Mouse (Mus musculus) ovary, postnatal 36 days (tissue): ENCODE data around the gene Nfkbib.

ENCODE experiments used
- DNase-seq: peaks from one replicate; pipeline ENCODE4 v3.0.0; 2022; ENCODE audit warnings: low spot score, mixed read lengths

Nfkbib gene

DNA sequence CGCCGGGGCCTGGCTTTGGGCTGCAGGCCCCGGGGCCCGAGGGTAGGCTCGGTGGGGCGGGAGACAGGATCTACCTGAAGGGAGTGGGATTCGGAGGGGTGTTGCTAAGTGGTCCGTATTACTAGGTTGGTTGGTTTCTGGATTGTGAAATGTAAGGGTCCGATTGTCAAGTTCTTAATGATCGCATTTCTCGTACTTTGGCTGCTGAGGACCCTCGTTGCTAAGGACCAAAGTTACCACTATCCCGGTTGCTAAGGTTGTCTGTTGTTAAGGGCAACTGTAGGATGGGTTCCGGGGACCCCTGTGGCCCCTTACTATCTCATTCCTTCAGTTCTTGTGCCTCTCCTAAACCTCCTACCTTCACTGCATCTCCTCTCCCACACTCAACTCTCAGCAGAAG lies 402 bp downstream of the Nfkbib start:
- no peak for DNase-seq

DNA sequence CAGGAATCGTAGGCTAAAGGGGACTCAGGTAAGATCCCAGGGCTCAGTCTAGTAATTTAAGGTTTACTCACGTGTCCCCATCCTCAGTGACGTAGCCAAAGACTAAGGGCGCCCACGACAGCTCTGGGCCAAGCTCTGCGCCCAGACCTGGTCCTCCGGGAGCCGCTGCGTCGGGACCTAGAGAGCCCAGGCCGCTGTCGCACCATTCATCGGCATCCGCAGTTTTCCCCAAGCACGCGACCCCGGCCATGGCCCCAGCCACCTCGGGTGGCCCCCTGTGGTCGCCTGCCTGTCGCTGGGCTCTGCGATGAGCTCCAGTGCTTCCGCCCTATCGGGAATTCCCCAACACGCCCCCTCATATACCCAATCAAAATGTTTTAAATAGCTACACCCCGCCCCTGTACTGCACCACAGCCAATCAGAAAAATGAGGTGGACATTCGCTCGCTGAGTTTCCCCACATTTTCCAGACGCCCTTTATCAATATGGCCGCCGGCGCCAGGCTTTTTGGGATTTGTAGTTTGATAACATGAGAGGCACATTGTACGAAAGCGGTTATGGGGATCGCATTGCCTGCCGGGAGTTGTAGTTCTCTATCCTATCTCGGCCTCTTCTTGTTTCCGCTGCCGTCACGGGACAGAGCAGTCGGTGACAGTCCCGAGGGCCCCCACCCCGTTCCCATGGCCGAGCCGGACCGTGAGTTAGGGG lies 986 bp downstream of the Nfkbib start, which contains the start of gene Sirt2:
Gene Sirt2, plus strand, starts transcription at position 563 of the 707 bp plus-strand sequence.
- DNase-seq, result peak; percentile 93

DNA sequence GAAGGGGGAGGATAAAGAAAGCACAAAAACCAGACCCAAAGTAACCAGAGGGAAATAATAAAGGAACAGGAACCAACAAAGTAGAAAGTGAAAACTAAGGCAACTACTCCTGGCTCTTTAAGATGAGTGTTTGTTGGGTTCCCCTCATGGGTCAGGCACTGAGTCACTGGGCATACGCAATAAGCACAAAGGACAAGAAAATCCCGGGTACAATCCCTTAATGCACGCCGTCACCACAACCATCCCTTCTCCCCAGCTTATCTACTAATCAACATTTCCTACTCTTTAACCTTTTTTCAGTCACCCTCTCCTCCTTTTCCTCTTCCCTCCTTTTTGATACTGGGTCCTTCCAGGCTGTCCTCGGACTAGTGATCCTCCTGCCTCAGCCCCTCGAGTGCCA lies 2.1 kb downstream of the Nfkbib start:
- DNase-seq, result no peak

DNA sequence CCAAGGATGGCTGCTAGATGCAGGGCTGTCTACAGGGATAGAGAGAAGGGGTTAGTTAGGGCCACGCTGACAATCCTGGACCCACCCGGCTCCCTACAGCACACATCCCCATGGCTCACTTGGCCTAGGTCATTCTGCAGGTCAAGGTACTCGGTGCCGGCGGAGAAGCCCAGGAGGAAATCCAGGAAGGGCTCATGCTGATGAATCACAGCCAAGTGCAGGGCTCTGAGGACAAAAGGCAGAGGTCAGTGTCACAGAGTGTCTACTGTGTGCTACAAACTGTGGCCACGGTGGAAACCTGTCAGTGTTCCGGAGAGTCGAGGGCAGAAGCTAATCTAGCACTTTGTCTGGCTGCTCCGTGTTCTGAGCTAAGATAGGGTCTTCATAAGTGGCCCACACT lies 5.4 kb downstream of the Nfkbib start:
- no peak for DNase-seq

DNA sequence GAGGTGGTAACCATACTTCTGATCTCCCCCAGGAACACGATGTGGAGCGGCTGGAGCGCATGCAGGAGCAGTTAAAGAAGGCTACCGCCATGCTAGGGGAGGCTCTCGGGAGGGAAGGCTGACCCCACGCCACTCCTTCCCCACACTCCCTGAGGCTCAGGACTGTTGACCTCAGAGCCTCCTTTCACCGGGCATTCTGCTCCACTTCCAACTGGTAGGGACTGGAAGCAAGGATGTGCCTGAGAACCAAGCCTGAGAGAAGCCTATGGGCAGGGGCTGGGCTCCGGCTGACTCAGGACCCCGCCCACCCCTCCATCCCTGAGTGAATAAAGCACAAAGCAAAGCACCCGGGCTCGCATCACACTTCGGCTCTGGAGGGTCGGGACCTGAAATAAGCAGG lies 8.7 kb downstream of the Nfkbib start:
- DNase-seq, result no peak

DNA sequence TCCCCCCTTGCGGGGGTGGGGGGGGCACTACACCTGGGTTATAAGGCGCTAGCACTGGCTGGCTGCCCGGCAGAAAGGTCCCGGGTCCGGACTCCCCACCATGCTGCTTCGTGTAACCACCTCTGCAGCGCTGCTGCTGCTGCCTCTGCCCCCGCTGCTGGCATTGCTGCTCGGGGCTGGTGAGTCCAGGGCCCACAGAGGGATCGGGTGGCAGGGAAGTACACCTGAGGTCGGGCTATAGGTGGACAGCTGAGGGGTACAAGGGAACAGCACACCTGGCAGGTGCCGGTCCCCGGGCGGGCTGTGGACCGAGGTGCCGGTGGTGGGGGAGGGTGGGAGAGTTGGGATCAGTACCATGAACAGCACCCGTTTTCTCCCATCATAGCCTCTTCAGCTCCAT lies 11.2 kb downstream of the Nfkbib start, which contains the start of gene Ccer2:
Gene Ccer2, plus strand, starts transcription at position 96 of the 400 bp plus-strand sequence.
- DNase-seq, result no peak

DNA sequence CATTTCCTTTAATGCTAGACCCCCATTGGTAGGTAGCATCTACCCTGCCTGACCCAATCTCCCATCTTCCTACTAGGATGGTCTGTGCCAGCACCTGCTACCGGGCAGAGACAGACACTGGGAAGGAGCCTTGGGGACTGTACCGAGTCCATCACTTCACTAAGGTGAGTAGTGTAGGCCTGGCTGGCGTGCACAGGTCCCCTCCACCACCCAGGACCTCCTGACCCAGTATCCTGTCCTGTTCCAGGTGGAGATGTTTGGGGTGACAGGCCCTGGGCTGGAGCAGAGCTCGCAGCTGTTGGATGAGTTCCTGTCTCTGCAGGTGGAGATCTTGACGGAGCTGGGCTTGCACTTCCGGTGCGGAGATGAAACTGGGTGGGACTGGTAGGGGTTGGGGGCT lies 17.4 kb downstream of the Nfkbib start:
- no peak for DNase-seq

DNA sequence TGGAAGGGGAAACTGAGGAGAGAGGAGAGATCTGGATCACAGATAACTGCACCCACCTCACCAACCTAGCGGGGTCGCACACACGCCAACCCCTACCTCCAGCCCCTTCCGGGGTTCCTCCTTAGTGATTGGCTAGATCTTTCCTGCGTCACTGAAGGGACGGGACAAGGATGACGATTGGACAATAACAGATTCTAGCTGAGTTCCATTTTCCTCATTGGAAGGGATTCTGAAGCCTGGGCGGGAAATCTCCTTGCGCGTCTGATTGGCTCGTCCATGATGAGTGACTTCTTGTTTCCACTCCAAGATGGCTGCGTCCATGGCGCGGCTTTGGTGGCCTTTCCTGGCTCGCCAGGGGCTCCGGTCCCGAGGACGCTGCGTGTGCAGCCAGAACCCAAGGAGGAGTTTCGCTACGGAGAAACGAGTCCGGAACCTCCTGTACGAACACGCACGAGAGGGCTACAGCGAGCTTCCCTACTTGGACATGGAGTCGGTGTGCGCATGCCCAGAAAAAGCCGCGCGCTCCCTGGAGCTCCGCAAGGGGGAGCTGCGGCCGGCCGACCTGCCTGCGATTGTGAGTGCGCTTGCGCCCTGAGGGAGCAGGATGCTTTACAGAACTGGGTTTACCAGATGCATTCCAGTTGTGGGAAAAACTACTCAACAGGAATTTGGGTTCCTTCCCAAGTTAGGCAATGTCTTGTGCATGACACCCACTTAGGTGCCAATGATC lies 25.4 kb downstream of the Nfkbib start, which contains the start of the genes Mrps12 and Sars2:
Gene Mrps12, minus strand, starts transcription at position 112 of the 730 bp plus-strand sequence.
Gene Sars2, plus strand, starts transcription at position 284 of the 730 bp plus-strand sequence.
- DNase-seq, result peak; percentile 94

DNA sequence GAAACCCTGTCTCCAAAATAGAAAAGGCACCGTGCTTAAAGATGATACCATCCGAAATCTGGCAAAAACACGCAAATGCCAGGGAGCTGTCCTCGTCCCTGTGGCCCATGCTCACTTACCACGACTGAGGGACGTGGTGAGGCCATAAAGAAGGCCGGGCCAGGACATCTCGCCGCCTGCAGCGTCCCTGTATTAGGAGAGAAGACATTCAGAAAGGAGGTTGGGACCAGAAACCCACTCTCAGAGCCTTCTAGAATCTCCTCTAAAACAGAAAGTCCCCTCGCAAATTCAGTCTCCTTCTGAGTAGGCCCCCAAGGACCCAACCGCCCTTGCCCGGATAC lies 26.0 kb downstream of the Nfkbib start:
- peak; percentile 16 for DNase-seq

DNA sequence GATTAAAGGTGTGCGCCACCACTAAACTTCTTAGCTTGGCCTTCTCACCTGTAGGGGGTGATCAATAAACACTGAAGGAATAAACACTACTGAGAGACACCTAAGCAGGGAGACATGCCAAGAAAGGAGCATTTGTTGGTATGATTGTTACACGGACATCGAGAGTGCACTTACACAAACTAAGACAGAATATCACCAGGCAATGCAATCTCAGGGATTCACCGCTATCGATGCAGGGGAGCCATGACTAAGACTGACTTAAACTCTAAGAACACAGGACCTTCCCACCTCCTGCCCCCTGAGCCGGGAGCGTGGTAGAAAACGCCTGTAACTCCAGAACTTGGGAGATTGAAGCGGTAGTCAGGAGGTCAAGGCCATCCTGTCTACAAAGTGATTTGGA lies 26.4 kb downstream of the Nfkbib start:
- no peak for DNase-seq

DNA sequence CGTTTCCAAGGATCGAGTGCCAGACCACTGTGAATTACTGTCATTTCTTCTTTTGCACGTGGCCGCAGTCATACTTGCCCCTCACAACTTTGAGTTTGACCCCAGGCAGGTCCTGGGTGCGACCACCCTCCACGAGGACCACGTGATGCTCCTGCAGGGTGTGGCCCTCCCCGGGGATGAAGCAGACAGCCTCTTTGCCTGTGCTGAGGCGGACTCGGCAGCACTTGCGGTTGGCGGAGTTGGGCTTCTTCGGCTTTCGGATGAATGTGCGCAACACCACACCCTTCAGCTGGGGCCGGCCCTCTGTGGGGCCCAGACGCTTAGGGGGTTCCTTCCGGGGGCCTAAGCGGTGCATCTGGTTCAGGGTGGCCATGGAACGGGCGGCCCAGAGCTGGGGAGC lies 27.5 kb downstream of the Nfkbib start:
- no peak for DNase-seq

DNA sequence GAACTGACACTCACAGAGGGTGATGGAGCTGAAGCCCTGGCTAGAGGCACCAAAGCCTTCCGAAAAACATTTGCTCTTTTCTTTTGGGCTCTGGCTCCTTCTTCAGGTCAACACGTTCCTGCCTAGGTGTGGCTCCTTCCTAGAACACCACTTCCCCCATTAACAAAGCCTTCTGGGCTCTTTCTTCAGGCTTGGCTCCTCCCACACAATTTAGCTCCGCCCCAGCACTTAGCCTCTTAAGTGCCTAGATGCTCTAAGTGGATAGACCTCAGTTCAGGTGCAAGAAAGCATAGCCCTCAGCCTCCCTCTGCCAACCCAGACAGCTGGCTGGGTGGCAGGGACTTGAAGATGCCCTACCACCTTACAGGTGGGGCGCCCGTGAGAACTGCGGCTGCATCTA lies 31.6 kb downstream of the Nfkbib start:
- DNase-seq, result no peak

DNA sequence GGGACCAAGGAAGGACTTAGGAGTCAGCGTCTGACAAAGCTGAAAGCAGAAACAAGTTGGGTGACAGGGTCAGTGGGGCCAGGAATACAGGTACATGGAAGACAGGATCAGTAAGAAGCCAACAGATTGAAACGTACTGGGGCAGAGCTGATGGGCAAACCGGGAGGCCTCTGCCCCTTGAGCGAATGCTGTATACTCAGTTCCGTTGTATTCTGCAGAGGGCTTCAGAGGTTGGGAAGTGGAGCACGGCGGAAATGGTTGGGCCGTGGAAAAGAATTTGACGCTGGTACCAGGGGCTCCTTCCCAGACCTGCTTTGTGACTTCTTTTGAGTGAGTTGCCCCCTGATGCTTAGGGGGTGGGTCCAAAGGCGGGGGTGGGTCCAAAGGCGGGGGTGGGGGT lies 34.1 kb downstream of the Nfkbib start:
- no peak for DNase-seq

DNA sequence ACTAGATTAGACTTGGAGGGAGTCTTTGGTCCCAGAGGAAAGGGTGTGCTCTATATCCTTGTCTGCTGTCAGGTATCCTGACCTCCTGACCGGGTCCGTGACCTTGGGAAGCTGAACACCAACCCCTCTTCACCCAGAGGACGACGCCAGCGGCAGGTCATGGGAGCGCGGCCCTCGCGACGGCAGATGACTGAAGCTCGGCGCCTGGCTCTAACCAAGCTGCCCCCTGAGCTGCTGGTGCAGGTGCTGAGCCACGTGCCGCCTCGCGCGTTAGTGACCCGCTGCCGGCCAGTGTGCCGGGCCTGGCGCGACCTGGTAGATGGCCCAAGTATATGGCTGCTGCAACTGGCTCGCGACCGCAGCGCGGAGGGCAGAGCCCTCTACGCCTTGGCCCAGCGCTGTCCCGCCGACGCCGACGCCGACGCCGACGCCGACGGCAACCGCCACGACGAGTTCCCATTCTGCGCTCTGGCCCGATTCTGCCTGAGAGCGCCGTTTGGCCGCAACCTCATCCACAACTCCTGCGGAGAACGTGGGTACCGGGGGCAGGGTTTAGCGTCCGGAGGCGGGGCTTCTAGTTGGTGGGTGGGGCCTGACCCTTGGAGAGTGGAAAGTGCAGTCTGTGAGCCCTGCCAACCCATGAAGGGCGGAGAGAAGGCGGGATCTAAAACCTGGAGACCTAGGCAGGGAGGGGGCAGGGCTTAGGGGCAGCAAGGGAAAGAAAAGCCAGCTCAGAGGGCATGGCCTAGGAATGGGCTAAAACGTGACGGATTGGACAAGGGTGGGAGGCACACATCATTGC lies 34.8 kb downstream of the Nfkbib start:
- DNase-seq, result peak; percentile 71

DNA sequence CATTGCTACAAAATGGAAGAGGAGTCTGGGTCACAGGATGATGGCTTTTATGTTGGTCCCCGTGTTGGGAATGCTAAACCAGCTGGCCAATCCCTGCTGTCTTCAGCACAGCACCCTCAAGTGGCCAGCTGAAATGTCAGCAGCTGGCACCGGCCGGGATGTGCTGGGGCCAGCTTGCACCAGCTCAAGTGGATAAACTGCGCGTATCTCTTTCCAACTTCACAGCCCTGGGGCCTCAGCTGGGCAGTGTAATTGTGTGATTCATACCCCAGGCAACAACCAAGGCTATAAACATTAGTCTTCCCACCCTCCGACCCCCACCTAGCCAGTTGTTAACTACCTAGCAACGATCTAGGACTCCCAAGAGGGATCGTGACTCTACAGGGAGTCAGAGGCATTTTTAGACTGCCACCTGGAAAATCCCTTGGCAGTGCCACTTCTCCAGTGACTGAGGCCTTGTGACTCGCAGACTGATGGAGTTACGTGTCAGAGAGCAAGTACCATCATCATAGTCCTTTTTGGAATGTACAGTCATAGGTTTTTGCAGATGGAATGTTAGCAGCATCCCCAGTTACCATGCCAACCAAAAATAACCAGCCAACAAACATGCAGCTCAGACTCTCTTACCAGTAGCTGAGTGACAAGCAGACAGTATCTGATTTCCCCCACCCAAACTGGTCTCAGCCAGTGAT lies 39.5 kb downstream of the Nfkbib start:
- DNase-seq, result no peak

DNA sequence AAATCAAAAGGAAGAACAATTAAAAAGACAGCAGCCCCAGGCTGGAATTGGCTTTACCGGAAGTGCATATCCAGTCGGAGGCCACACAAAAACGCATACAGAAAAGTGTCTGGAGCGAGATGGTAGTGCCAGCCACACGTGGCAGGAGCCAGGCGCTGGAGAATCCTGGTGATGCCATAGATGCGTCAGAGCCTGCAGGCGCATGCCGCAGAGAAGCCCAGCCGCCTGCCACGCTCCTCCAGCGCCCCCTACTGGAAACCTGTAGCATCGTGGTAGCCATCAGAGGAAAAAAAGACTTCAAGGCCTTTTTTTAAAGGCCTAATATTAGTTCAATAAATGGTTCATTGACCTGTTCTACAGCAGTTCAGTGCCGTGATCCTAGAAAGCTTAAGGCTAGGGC lies 40.7 kb downstream of the Nfkbib start:
- DNase-seq, result peak; percentile 73

DNA sequence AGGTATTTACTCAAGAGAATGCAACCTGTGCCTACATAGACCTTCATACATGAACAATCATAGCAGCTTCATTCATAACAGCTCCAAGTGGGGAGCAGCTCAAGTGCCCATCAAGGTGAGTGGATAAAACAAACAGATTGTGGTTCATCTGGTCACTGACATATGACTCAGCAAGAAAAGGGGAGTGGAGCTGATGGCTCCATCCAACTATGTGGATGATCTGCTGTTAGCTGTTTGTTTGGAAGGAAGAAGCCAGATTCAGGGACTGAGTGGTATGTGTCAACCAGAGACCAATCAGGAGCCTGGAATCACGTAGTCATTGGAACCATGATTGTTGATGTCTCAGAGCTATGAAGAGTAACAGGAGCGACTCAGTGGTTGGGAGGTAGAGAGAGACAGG lies 42.7 kb downstream of the Nfkbib start:
- DNase-seq, result no peak

DNA sequence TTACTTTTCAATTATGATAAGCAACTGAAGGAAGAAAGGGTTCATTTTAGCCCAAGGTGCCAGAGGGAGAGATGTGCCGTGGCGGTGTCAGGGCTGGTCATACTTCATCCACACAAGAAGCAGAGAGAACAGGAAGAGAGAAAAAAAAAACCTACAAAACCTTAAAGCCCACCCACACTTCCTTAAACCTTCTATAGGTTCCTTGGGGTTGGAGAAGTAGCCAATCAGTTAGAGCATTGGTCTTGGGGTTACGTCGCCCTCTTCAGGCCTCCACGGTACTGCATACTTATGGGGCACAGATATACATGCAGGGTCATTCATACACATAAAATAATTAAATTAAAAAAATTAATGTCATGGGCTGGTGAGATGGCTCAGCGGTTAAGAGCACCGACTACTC lies 45.2 kb downstream of the Nfkbib start:
- no peak for DNase-seq

DNA sequence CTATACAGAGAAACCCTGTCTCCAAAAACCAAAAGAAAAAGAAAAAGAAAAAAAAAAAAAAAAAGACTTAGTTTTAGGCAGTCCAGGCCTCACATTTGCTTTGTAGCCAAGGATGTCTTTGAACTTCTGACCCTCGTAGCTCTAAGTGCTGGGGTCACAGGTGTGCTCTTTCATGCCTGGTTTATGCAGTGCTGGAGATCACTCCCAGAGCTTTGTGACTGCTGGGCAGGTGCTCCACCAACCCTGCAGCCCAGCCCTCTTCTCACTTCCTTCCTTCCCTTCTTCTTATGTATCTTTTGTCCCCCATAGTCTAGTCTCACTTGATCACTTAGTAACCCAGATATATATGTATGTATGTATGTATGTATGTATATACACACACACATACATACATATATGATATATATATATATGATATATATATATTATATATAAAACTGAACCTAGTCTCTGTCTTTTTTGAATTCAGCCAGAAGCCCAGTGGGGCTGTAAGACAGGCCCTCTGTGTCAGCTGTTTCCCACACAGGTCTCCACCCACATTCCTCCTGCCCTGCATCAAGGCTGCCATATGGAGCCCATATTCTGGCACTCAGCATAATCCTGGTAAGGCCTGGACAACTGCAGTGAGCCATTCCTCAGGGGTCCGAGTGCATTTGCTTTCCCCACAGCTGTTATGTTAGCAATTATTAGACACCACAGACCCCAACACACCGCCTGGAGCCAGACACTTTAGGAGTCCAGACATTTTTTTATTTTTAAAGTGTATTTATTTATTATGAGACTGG lies 46.4 kb downstream of the Nfkbib start:
- no peak for DNase-seq

DNA sequence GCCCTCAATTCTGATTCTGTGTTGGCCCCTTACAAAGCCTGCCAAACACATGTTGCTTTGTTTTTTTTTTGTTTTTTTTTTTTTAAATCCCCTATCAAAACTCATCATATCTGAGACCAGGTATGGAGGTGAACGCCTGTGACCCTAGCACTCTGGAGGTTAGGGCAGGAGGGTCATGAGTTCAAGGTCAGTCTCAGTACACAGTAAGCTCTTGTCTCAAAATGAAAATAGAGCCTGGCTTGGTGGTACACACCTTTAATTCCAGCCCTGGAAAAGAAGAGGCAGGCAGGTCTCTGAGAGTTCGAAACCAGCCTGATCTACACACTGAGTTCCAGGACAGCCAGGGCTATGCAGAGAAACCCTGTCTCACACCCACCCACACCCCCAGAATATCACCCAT lies 47.7 kb downstream of the Nfkbib start:
- no peak for DNase-seq

DNA sequence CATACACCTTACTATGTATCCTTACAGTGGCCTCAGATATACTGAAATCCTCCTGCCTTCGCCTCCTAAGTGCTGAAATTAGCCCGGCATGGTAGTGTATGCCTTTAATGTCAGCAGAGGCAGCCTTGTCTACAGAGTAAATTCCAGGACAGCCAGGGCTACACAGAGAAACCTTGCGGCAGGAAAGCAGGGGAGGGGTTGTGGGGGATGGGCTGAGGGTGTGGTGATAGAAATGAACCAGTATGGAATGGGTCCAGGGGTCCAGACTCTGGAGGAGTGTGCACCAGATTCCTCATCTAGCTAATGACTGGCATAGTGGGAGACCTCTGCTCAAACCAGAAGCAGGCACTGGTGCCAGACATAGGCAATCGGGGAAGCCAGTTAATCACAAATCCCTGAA lies 48.2 kb downstream of the Nfkbib start:
- no peak for DNase-seq
